Mouse (Mus musculus) brain, embryonic 14.5 days (tissue): ENCODE results near the gene Robo1.

Experiments used
- CTCF ChIP-seq: fragments of 200-500 bp; IDR thresholded peaks from 2 replicates; pipeline ENCODE4 v1.5.1; 2012; ENCODE audit warnings: inconsistent platforms, mild to moderate bottlenecking, moderate library complexity, borderline replicate concordance; ENCODE audit not compliant: insufficient read depth, insufficient read length; ENCODE audit errors: extremely low read depth
- POLR2A ChIP-seq: fragments of 200-500 bp; IDR thresholded peaks from 2 replicates; pipeline ENCODE4 v1.6.1; 2012; ENCODE audit warnings: mild to moderate bottlenecking, inconsistent platforms, borderline replicate concordance; ENCODE audit not compliant: poor library complexity, insufficient read depth, insufficient read length, severe bottlenecking; ENCODE audit errors: extremely low read depth

DNA sequence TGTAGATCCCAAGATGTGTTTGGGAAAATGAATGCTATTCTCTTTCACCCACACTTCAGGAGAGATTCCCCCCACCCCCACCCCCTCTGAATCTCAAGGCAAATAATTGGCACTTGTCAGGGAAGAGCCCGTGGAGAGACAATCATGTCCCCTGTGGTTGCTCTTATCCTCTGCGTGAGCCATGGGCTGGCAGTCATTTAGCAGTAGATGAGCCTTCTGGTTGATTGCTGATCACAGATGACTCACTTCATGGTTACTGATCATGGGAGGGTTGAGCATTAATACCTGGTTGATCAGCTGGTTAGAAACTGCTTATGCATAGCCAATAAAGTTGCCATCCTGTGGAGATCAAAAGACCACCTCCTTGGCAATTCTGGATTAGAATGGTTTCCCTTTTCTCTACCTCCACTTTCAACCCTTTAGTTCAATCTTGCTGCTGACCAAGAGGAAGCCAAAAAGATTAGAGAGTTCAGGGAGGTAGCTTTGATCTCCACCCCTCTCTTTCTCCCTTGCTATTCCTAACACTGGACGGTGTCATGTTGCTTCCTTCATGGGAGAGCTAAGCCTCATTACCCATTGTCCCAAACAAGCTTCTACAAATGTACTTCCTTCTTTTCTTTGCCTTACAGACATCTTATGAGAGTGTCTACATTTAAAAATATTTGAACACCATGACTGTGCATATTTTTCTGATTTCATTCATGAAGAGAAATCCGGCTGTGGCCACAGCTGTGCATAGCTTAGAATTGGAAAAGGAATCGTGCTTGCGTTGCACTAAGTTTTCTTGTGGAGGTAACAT, 362.3 kb downstream of the Robo1 start:
- TF ChIP-seq CTCF = no peak
- no peak for TF ChIP-seq POLR2A
